Mouse (Mus musculus) CH12.LX (cell line): ENCODE data around the gene Rps2. TPM values are rescaled to one million over a fixed set of nuclear protein-coding genes. Genes with fewer than 3 reads are reported as not detected.

Experiments
- DNase-seq: peaks from one replicate; pipeline ENCODE4 v3.0.0-alpha.2; 2013; ENCODE audit errors: extremely low read depth
- H3K27ac ChIP-seq: 2 replicates; pipeline ENCODE4 v1.5.1; 2012; ENCODE audit warnings: low read depth, mild to moderate bottlenecking, control low read depth, moderate library complexity; ENCODE audit not compliant: insufficient read depth
- H3K27me3 ChIP-seq: replicated peaks from 2 replicates; pipeline ENCODE3; 2012; ENCODE audit warnings: inconsistent platforms
- H3K36me3 ChIP-seq, 2 experiments: replicated peaks in 1 of 2; 2 replicates each; pipeline versions ENCODE3 to v1.6.1; 2012; ENCODE audit warnings: inconsistent platforms in 1 of 2, low read length in 1 of 2, mild to moderate bottlenecking in 1 of 2, mixed read lengths in 1 of 2, moderate library complexity in 1 of 2; ENCODE audit not compliant: control insufficient read depth in 1 of 2, insufficient read depth in 1 of 2
- H3K4me1 ChIP-seq, 2 experiments: 2 replicates each; pipeline ENCODE4 v1.6.1; 2012; ENCODE audit warnings: inconsistent platforms in 1 of 2, moderate library complexity in 1 of 2; ENCODE audit not compliant: insufficient read depth in 2 of 2, control insufficient read depth in 1 of 2
- H3K4me2 ChIP-seq: 2 replicates; pipeline ENCODE4 v1.6.1; 2012; ENCODE audit warnings: low read depth, mild to moderate bottlenecking, control low read depth; ENCODE audit not compliant: poor library complexity, insufficient read depth, severe bottlenecking
- H3K4me3 ChIP-seq, 3 experiments: fragments of 150-350 bp in 1 of 3; sonication (generic) in 1 of 3; replicated peaks in 1 of 3; 2 replicates each; pipeline versions ENCODE3 to v1.5.1; 2011 to 2012; ENCODE audit warnings: low read depth in 2 of 3, low read length in 2 of 3, mild to moderate bottlenecking in 2 of 3, moderate library complexity in 2 of 3, control low read depth in 1 of 3, improper control_type of control experiment in 1 of 3, inconsistent platforms in 1 of 3, mixed read lengths in 1 of 3; ENCODE audit not compliant: poor library complexity in 1 of 3
- H3K79me2 ChIP-seq: replicated peaks from 2 replicates; pipeline ENCODE4 v1.6.1; 2012; ENCODE audit warnings: mild to moderate bottlenecking, moderate library complexity; ENCODE audit not compliant: control insufficient read depth, poor library complexity, insufficient read depth, severe bottlenecking; ENCODE audit errors: extremely low read depth
- H3K9ac ChIP-seq: 2 replicates; pipeline ENCODE4 v1.6.1; 2012; ENCODE audit warnings: low read depth, mild to moderate bottlenecking, control low read depth, moderate library complexity; ENCODE audit not compliant: insufficient read depth
- H3K9me3 ChIP-seq: replicated peaks from 2 replicates; pipeline ENCODE3; 2012; ENCODE audit warnings: low read length, inconsistent platforms, mixed read lengths
- BHLHE40 ChIP-seq: IDR thresholded peaks from 2 replicates; pipeline ENCODE4 v1.6.1; 2011; ENCODE audit warnings: mild to moderate bottlenecking, low read depth, low read length, improper control_type of control experiment
- CHD1 ChIP-seq: IDR thresholded peaks from 2 replicates; pipeline ENCODE4 v1.6.1; 2012; ENCODE audit warnings: low read depth, low read length, improper control_type of control experiment, inconsistent platforms
- CHD2 ChIP-seq: IDR thresholded peaks from 2 replicates; pipeline ENCODE4 v1.6.1; 2011; ENCODE audit warnings: low read length, improper control_type of control experiment
- CTCF ChIP-seq, 2 experiments: IDR thresholded peaks in 1 of 2; conservative IDR thresholded peaks in 1 of 2; 2 replicates each; pipeline ENCODE4 v1.5.1; 2011 to 2012; ENCODE audit warnings: low read depth in 2 of 2, low read length in 2 of 2, improper control_type of control experiment in 1 of 2, inconsistent platforms in 1 of 2, mild to moderate bottlenecking in 1 of 2, moderate library complexity in 1 of 2
- ELF1 ChIP-seq: IDR thresholded peaks from 2 replicates; pipeline ENCODE4 v1.6.1; 2014; ENCODE audit warnings: low read depth, mild to moderate bottlenecking, inconsistent platforms, low read length, improper control_type of control experiment
- IRF4 ChIP-seq: IDR thresholded peaks from 2 replicates; pipeline ENCODE4 v1.6.1; 2014; ENCODE audit warnings: low read depth, mild to moderate bottlenecking, inconsistent platforms, low read length, improper control_type of control experiment
- JUN ChIP-seq: IDR thresholded peaks from 2 replicates; pipeline ENCODE4 v1.6.1; 2011; ENCODE audit warnings: low read depth, mild to moderate bottlenecking, low read length, improper control_type of control experiment, moderate library complexity; ENCODE audit not compliant: insufficient read depth
- KAT2A ChIP-seq: IDR thresholded peaks from 2 replicates; pipeline ENCODE4 v1.6.1; 2012; ENCODE audit warnings: low read length, improper control_type of control experiment, inconsistent platforms; ENCODE audit not compliant: insufficient replicate concordance
- MAX ChIP-seq: IDR thresholded peaks from 2 replicates; pipeline ENCODE4 v1.6.1; 2011; ENCODE audit warnings: low read length, improper control_type of control experiment
- MEF2A ChIP-seq: IDR thresholded peaks from 2 replicates; pipeline ENCODE4 v1.6.1; 2014; ENCODE audit warnings: low read depth, mild to moderate bottlenecking, inconsistent platforms, low read length, improper control_type of control experiment, borderline replicate concordance
- MXI1 ChIP-seq: IDR thresholded peaks from 2 replicates; pipeline ENCODE4 v1.6.1; 2011; ENCODE audit warnings: mild to moderate bottlenecking, low read depth, low read length, improper control_type of control experiment
- MYC ChIP-seq: IDR thresholded peaks from 2 replicates; pipeline ENCODE4 v1.6.1; 2011; ENCODE audit warnings: low read depth, mild to moderate bottlenecking, improper control_type of control experiment, low read length
- NRF1 ChIP-seq: IDR thresholded peaks from 2 replicates; pipeline ENCODE4 v1.6.1; 2014; ENCODE audit warnings: low read depth, mild to moderate bottlenecking, inconsistent platforms, low read length, improper control_type of control experiment, moderate library complexity
- PAX5 ChIP-seq: IDR thresholded peaks from 2 replicates; pipeline ENCODE4 v1.6.1; 2012; ENCODE audit warnings: low read length, inconsistent platforms, mixed read lengths
- RAD21 ChIP-seq: IDR thresholded peaks from 2 replicates; pipeline ENCODE4 v1.6.1; 2011; ENCODE audit warnings: low read depth, mild to moderate bottlenecking, low read length, improper control_type of control experiment, moderate library complexity
- RCOR1 ChIP-seq: conservative IDR thresholded peaks from 2 replicates; pipeline ENCODE4 v1.6.1; 2012; ENCODE audit warnings: low read depth, mild to moderate bottlenecking, inconsistent platforms, low read length, improper control_type of control experiment
- SMC3 ChIP-seq: IDR thresholded peaks from 2 replicates; pipeline ENCODE4 v1.6.1; 2011; ENCODE audit warnings: low read depth, low read length, improper control_type of control experiment
- TBP ChIP-seq: conservative IDR thresholded peaks from 2 replicates; pipeline ENCODE4 v1.6.1; 2011; ENCODE audit warnings: low read depth, low read length, improper control_type of control experiment
- USF1 ChIP-seq: IDR thresholded peaks from 2 replicates; pipeline ENCODE4 v1.6.1; 2014; ENCODE audit warnings: low read depth, mild to moderate bottlenecking, inconsistent platforms, low read length, improper control_type of control experiment
- USF2 ChIP-seq: conservative IDR thresholded peaks from 2 replicates; pipeline ENCODE4 v1.6.1; 2011; ENCODE audit warnings: low read depth, low read length, improper control_type of control experiment
- ZKSCAN1 ChIP-seq: IDR thresholded peaks from 2 replicates; pipeline ENCODE4 v1.6.1; 2012; ENCODE audit warnings: low read depth, inconsistent platforms, low read length, improper control_type of control experiment, borderline replicate concordance
- ZMIZ1 ChIP-seq: IDR thresholded peaks from 2 replicates; pipeline ENCODE4 v1.6.1; 2012; ENCODE audit warnings: low read depth, mild to moderate bottlenecking, inconsistent platforms, low read length, improper control_type of control experiment
- dilution Hi-C: fragments of 300-500 bp; cut with MboI; formaldehyde crosslinking; loops from 2 replicates; pipeline ENCODE4 v1.14.3; 2020; ENCODE audit warnings: low sequenced_read_pairs; ENCODE audit not compliant: extremely low pct_unique_long_range_greater_than_20kb, extremely low pct_ligation_motif_present
- in situ Hi-C: fragments of 300-500 bp; cut with MboI; formaldehyde crosslinking; loops from 3 replicates; pipeline ENCODE4 v1.14.3; 2019; ENCODE audit warnings: low sequenced_read_pairs, low pct_ligation_motif_present, low pct_unique_long_range_greater_than_20kb, mixed read lengths
- polyA plus RNA-seq: library from polyadenylated mRNA; unstranded; fragments of >175 nt; gene quantifications from 2 replicates; pipeline ENCODE4 v1.2.1, GENCODE M21; 2012; ENCODE audit warnings: low read depth; ENCODE audit not compliant: insufficient read length
- total RNA-seq, 2 experiments: library from RNA; depleted of rRNA; stranded (reverse); fragments of 300-350 nt in 1 of 2; fragments of >200 nt in 1 of 2; gene quantifications; 2 replicates each; pipeline ENCODE4 v1.2.3; 2012 to 2014

Rps2 gene
- total and polyA plus RNA-seq, 3 experiments = 2,057 to 6,050 (median 5,410) TPM

GRCm38 (mm10) chr17:24676187-24676586 is 41.7 kb upstream of the Rps2 start:
- H3K4me2 ChIP-seq = no peak overlapping the region
- H3K9me3 ChIP-seq = no peaks in the 10 kb centered on the region
- H3K36me3 ChIP-seq = peaks cover 57 to 75% of the 10 kb centered on the region in 2 experiments
- H3K4me1 ChIP-seq = peaks cover 4 to 47% of the 10 kb centered on the region in 2 experiments; a peak in 2 of 4 replicates
- H3K9ac ChIP-seq = no peak overlapping the region
- in situ Hi-C loops = no loop called here
- dilution Hi-C loops = no loop called here
- no peaks in the 10 kb centered on the region for H3K27me3 ChIP-seq
- TF ChIP-seq RAD21 (peak; percentile 51), MEF2A (no peak), IRF4 (no peak), USF1 (no peak), SMC3 (peak; percentile 71), CTCF (conservative IDR thresholded peaks at IDR 0.05 in 1 of 2, IDR thresholded peaks at IDR 0.05 in 1 of 2; ENCODE audit: low read depth in 2 of 2, low read length in 2 of 2) (peak; percentile 73 to 82), USF2 (no peak), MYC (no peak), ELF1 (no peak)
- H3K27ac ChIP-seq = no peak overlapping the region
- H3K79me2 ChIP-seq = peaks cover 46% of the 10 kb centered on the region
- H3K4me3 ChIP-seq = no peak overlapping the region
- DNase-seq = peak; percentile 81

DNA sequence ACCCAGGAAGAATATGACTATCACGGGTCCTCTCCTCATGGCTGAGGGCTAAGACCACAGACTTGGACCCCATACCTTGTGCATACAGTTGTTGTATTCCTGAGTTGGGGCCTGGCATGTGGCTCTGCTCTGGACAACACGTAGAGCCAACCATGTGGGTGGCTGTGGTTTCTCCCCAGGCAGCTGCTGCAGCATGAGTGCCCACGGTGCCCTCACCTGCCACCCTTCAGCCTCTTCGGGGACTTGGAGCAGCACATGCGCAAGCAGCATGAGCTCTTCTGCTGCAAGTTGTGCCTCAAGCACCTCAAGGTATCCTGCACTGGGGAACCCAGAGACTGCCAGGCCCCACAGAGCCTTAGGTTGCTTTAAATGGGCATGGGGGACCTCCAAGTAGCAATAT is 41.0 kb upstream of the Rps2 start:
- TF ChIP-seq RAD21 (no peak), JUN (no peak), PAX5 (no peak), KAT2A (no peak), ZMIZ1 (no peak)
- Histone ChIP-seq H3K36me3 (peaks cover 61 to 82% of the 10 kb centered on the region in 2 experiments), H3K4me2 (no peak overlapping the region), H3K4me3 (no peak overlapping the region), H3K9me3 (no peaks in the 10 kb centered on the region), H3K27me3 (no peaks in the 10 kb centered on the region), H3K4me1 (peaks cover 0 to 40% of the 10 kb centered on the region in 2 experiments; a peak in 2 of 4 replicates), H3K27ac (no peak overlapping the region), H3K9ac (no peak overlapping the region), H3K79me2 (peaks cover 39% of the 10 kb centered on the region)
- DNase-seq = no peak
- in situ Hi-C loops (no loop called here), dilution Hi-C loops (no loop called here)

DNA sequence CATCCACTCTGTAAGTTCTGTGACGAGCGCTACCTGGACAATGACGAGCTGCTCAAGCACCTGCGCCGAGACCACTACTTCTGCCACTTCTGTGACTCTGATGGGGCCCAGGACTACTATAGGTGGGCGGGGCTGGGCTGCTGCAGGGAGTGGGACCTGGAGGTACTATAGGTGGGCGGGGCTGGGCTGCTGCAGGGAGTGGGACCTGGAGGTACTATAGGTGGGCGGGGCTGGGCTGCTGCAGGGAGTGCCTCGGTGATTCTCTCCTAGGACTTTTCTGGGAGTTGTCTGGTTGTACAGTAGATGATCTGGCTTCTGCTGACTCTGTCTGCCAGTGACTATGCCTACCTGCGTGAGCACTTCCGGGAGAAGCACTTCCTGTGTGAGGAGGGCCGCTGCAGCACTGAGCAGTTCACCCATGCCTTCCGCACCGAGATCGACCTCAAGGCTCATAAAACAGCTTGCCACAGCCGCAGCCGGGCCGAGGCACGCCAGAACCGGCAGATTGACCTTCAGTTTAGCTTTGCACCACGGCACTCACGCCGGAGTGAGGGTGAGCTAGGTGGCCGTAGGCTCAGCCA is 40.3 kb upstream of the Rps2 start:
- no peaks in the 10 kb centered on the region for H3K9me3 ChIP-seq
- H3K4me1 ChIP-seq = peaks cover 0 to 33% of the 10 kb centered on the region in 2 experiments; a peak in 2 of 4 replicates
- peaks cover 65 to 89% of the 10 kb centered on the region in 2 experiments for H3K36me3 ChIP-seq
- dilution Hi-C loops (no loop called here), in situ Hi-C loops (no loop called here)
- H3K79me2 ChIP-seq = peaks cover 35% of the 10 kb centered on the region
- no peak for DNase-seq
- H3K27ac ChIP-seq = no peak overlapping the region
- H3K9ac ChIP-seq = no peak overlapping the region
- H3K27me3 ChIP-seq = no peaks in the 10 kb centered on the region
- H3K4me3 ChIP-seq = no peak overlapping the region
- TF ChIP-seq TBP (no peak), RCOR1 (no peak), ZKSCAN1 (no peak), PAX5 (no peak), CHD1 (no peak), ELF1 (no peak), NRF1 (no peak), CHD2 (no peak), MAX (no peak), MYC (no peak), MXI1 (no peak), RAD21 (no peak), BHLHE40 (no peak)
- TF ChIP-seq, all 38 proteins: peak for 0
- no peak overlapping the region for H3K4me2 ChIP-seq
